Mouse (Mus musculus): ENCODE results near the gene Sbk2. TPM values are rescaled to one million over a fixed set of nuclear protein-coding genes. Genes with fewer than 3 reads are reported as not detected.

Sbk2 gene
- polyA plus RNA-seq, 1 experiment from 2014 or later: not detected

- ATAC-seq (ENCODE audit: low FRiP score) (no peak), DNase-seq (ENCODE audit: low spot score) (no peak)
- H3K4me2 ChIP-seq (replicated peaks): peak overlapping the region; percentile 82
- peaks cover 38% of the 10 kb centered on the region for H3K4me1 ChIP-seq (replicated peaks; ENCODE audit: control insufficient read depth, insufficient read depth, low read length)
- H3K9ac ChIP-seq: no peak overlapping the region
- H3K4me3 ChIP-seq (replicated peaks; ENCODE audit: low read length): no peak overlapping the region
- H3K27me3 ChIP-seq (ENCODE audit: control insufficient read depth, insufficient read depth, low read length): no peaks in the 10 kb centered on the region
- WGBS: 9% methylated on average over 3 of the region's 4 CpGs
- peak overlapping the region; percentile 98 for H3K27ac ChIP-seq
- no peaks in the 10 kb centered on the region for H3K9me3 ChIP-seq (ENCODE audit: control insufficient read depth, low read length)
- peaks cover 14% of the 10 kb centered on the region for H3K36me3 ChIP-seq (replicated peaks; ENCODE audit: control insufficient read depth, insufficient read depth)
Observed at GRCm38 (mm10) chr7:4924891-4925301, 39.3 kb downstream of the Sbk2 start.

- Histone ChIP-seq H3K4me2 (replicated peaks) (peak overlapping the region; percentile 82), H3K36me3 (replicated peaks; ENCODE audit: control insufficient read depth, insufficient read depth) (peaks cover 19% of the 10 kb centered on the region), H3K27ac (peak overlapping the region; percentile 98), H3K4me1 (replicated peaks; ENCODE audit: control insufficient read depth, insufficient read depth, low read length) (peaks cover 38% of the 10 kb centered on the region), H3K9ac (peak overlapping the region; percentile 66), H3K27me3 (ENCODE audit: control insufficient read depth, insufficient read depth, low read length) (no peaks in the 10 kb centered on the region), H3K4me3 (replicated peaks; ENCODE audit: low read length) (peak overlapping the region; percentile 35; the same call in 1 of the 2 replicates), H3K9me3 (ENCODE audit: control insufficient read depth, low read length) (no peaks in the 10 kb centered on the region)
- no peak for ATAC-seq (ENCODE audit: low FRiP score)
- no peak for DNase-seq (ENCODE audit: low spot score)
- 1% methylated on average over 4 of the region's 4 CpGs for WGBS
Observed at GRCm38 (mm10) chr7:4924483-4924882, 39.7 kb downstream of the Sbk2 start.

- H3K4me1 ChIP-seq (replicated peaks; ENCODE audit: control insufficient read depth, insufficient read depth, low read length): peaks cover 38% of the 10 kb centered on the region
- 0 out of 2 replicates have a peak, but pooled peaks have one; percentile 2 for ATAC-seq (ENCODE audit: low FRiP score)
- H3K27me3 ChIP-seq (ENCODE audit: control insufficient read depth, insufficient read depth, low read length): no peaks in the 10 kb centered on the region
- peak overlapping the region; percentile 82 for H3K4me2 ChIP-seq (replicated peaks)
- H3K9me3 ChIP-seq (ENCODE audit: control insufficient read depth, low read length): no peaks in the 10 kb centered on the region
- DNase-seq (ENCODE audit: low spot score): peak; percentile 50
- H3K36me3 ChIP-seq (replicated peaks; ENCODE audit: control insufficient read depth, insufficient read depth): peaks cover 26% of the 10 kb centered on the region
- 3% methylated on average over 37 of the region's 37 CpGs for WGBS
- peak overlapping the region; percentile 66 for H3K9ac ChIP-seq
- peak overlapping the region; percentile 98 for H3K27ac ChIP-seq
- H3K4me3 ChIP-seq (replicated peaks; ENCODE audit: low read length): peak overlapping the region; percentile 35
Observed at GRCm38 (mm10) chr7:4923586-4924364, 40.4 kb downstream of the Sbk2 start.

GRCm38 (mm10) chr7:4922931-4923565 lies 41.2 kb downstream of the Sbk2 start:
- H3K36me3 ChIP-seq (replicated peaks; ENCODE audit: control insufficient read depth, insufficient read depth): peaks cover 32% of the 10 kb centered on the region
- peak; percentile 87 for DNase-seq (ENCODE audit: low spot score)
- no peaks in the 10 kb centered on the region for H3K27me3 ChIP-seq (ENCODE audit: control insufficient read depth, insufficient read depth, low read length)
- H3K4me3 ChIP-seq (replicated peaks; ENCODE audit: low read length): peak overlapping the region; percentile 35
- peaks cover 38% of the 10 kb centered on the region for H3K4me1 ChIP-seq (replicated peaks; ENCODE audit: control insufficient read depth, insufficient read depth, low read length)
- H3K9ac ChIP-seq: peak overlapping the region; percentile 66
- peak overlapping the region; percentile 82 for H3K4me2 ChIP-seq (replicated peaks)
- H3K27ac ChIP-seq: peak overlapping the region; percentile 98
- ATAC-seq (ENCODE audit: low FRiP score): peak; percentile 47
- WGBS: 1% methylated on average over 14 of the region's 14 CpGs
- no peaks in the 10 kb centered on the region for H3K9me3 ChIP-seq (ENCODE audit: control insufficient read depth, low read length)

- H3K27me3 ChIP-seq (ENCODE audit: control insufficient read depth, insufficient read depth, low read length): no peaks in the 10 kb centered on the region
Observed at GRCm38 (mm10) chr7:4922508-4922907, 41.7 kb downstream of the Sbk2 start.

GRCm38 (mm10) chr7:4921824-4922482 lies 42.3 kb downstream of the Sbk2 start, which contains the start of gene Nat14:
Gene Nat14, plus strand, starts transcription at chr7:4922028.
- no peaks in the 10 kb centered on the region for H3K9me3 ChIP-seq (ENCODE audit: control insufficient read depth, low read length)
- H3K9ac ChIP-seq: peak within 1 kb of the TSS; percentile 61

More at GRCm38 (mm10) chr7:4922508-4922907, 41.7 kb downstream of the Sbk2 start:
- peak; percentile 87 for DNase-seq (ENCODE audit: low spot score)
- H3K9me3 ChIP-seq (ENCODE audit: control insufficient read depth, low read length): no peaks in the 10 kb centered on the region
- H3K9ac ChIP-seq: peak overlapping the region; percentile 61
- peaks cover 32% of the 10 kb centered on the region for H3K36me3 ChIP-seq (replicated peaks; ENCODE audit: control insufficient read depth, insufficient read depth)
- peak overlapping the region; percentile 82 for H3K4me2 ChIP-seq (replicated peaks)
- H3K4me3 ChIP-seq (replicated peaks; ENCODE audit: low read length): peak overlapping the region; percentile 35
- H3K4me1 ChIP-seq (replicated peaks; ENCODE audit: control insufficient read depth, insufficient read depth, low read length): peaks cover 38% of the 10 kb centered on the region
- 0% methylated on average over 14 of the region's 14 CpGs for WGBS
- peak overlapping the region; percentile 98 for H3K27ac ChIP-seq
- peak; percentile 84 for ATAC-seq (ENCODE audit: low FRiP score)

GRCm38 (mm10) chr7:4920976-4921823 lies 43.0 kb downstream of the Sbk2 start:
- ATAC-seq (ENCODE audit: low FRiP score) (no peak), DNase-seq (ENCODE audit: low spot score) (no peak)
- Histone ChIP-seq H3K36me3 (replicated peaks; ENCODE audit: control insufficient read depth, insufficient read depth) (peaks cover 32% of the 10 kb centered on the region), H3K9ac (peak overlapping the region; percentile 61; the same call in 1 of the 2 replicates), H3K4me1 (replicated peaks; ENCODE audit: control insufficient read depth, insufficient read depth, low read length) (peaks cover 49% of the 10 kb centered on the region), H3K9me3 (ENCODE audit: control insufficient read depth, low read length) (no peaks in the 10 kb centered on the region), H3K27ac (peak overlapping the region; percentile 98), H3K4me2 (replicated peaks) (peak overlapping the region; percentile 82), H3K27me3 (ENCODE audit: control insufficient read depth, insufficient read depth, low read length) (no peaks in the 10 kb centered on the region), H3K4me3 (replicated peaks; ENCODE audit: low read length) (peak overlapping the region; percentile 35; the same call in 1 of the 2 replicates)
- WGBS: 57% methylated on average over 23 of the region's 23 CpGs

More at GRCm38 (mm10) chr7:4921824-4922482, 42.3 kb downstream of the Sbk2 start, which contains the start of gene Nat14:
- peak within 1 kb of the TSS; percentile 98 for H3K27ac ChIP-seq
- no peaks in the 10 kb centered on the region for H3K27me3 ChIP-seq (ENCODE audit: control insufficient read depth, insufficient read depth, low read length)
- ATAC-seq (ENCODE audit: low FRiP score) (no peak), DNase-seq (ENCODE audit: low spot score) (no peak)
- H3K36me3 ChIP-seq (replicated peaks; ENCODE audit: control insufficient read depth, insufficient read depth): peaks cover 32% of the 10 kb centered on the region
- H3K4me2 ChIP-seq (replicated peaks): peak within 1 kb of the TSS; percentile 82
- 33% methylated on average over 8 of the region's 8 CpGs for WGBS
- peak within 1 kb of the TSS; percentile 35 for H3K4me3 ChIP-seq (replicated peaks; ENCODE audit: low read length)
- H3K4me1 ChIP-seq (replicated peaks; ENCODE audit: control insufficient read depth, insufficient read depth, low read length): peaks cover 41% of the 10 kb centered on the region

GRCm38 (mm10) chr7:4920496-4920895 lies 43.7 kb downstream of the Sbk2 start:
- H3K36me3 ChIP-seq (replicated peaks; ENCODE audit: control insufficient read depth, insufficient read depth): peaks cover 32% of the 10 kb centered on the region
- H3K27me3 ChIP-seq (ENCODE audit: control insufficient read depth, insufficient read depth, low read length): no peaks in the 10 kb centered on the region
- no peak overlapping the region for H3K4me2 ChIP-seq (replicated peaks)
- H3K9ac ChIP-seq: no peak overlapping the region
- H3K4me1 ChIP-seq (replicated peaks; ENCODE audit: control insufficient read depth, insufficient read depth, low read length): peaks cover 46% of the 10 kb centered on the region
- WGBS: 93% methylated on average over 19 of the region's 19 CpGs
- no peak for DNase-seq (ENCODE audit: low spot score)
- H3K4me3 ChIP-seq (replicated peaks; ENCODE audit: low read length): no peak overlapping the region
- ATAC-seq (ENCODE audit: low FRiP score): no peak
- H3K9me3 ChIP-seq (ENCODE audit: control insufficient read depth, low read length): no peaks in the 10 kb centered on the region
- H3K27ac ChIP-seq: peak overlapping the region; percentile 98; the same call in 1 of the 2 replicates
